Mouse (Mus musculus): ENCODE data around the gene Yars. TPM values are rescaled to one million over a fixed set of nuclear protein-coding genes. Genes with fewer than 3 reads are reported as not detected.

Yars gene
- polyA plus RNA-seq, 2 experiments: 28.7 to 53.2 TPM

- no peaks in the 10 kb centered on the region for H3K4me1 ChIP-seq (replicated peaks; ENCODE audit: control insufficient read depth in 2 of 2, insufficient read depth in 2 of 2, low read length in 1 of 2)
- ATAC-seq (ENCODE audit: insufficient read depth) (no peak), DNase-seq (ENCODE audit: low read depth in 3 of 3, low spot score in 3 of 3) (no peak)
- 78% methylated on average over 7 of the region's 7 CpGs for whole genome bisulfite sequencing (ENCODE audit: insufficient replicate concordance)
- H3K4me2 ChIP-seq (ENCODE audit: low read depth): no peak overlapping the region
- peaks cover 21% of the 10 kb centered on the region for H3K27me3 ChIP-seq (ENCODE audit: control insufficient read depth, insufficient read depth, low read length)
- TF ChIP-seq EP300 (IDR thresholded peaks at IDR 0.05; ENCODE audit: low read depth): no peak
- H3K9me3 ChIP-seq (ENCODE audit: control insufficient read depth, low read length): no peaks in the 10 kb centered on the region
- H3K36me3 ChIP-seq (replicated peaks; ENCODE audit: control insufficient read depth, insufficient read depth, low read depth): peaks cover 63% of the 10 kb centered on the region
- H3K9ac ChIP-seq (replicated peaks): no peak overlapping the region
- no peak overlapping the region for H3K4me3 ChIP-seq (ENCODE audit: insufficient read depth in 1 of 2, low read depth in 2 of 2, low read length in 2 of 2)
- H3K27ac ChIP-seq: no peak overlapping the region
These were observed 29.1 kb downstream of the Yars start for GRCm38 (mm10) chr4:129218569-129219175.

GRCm38 (mm10) chr4:129219198-129219597 is 29.6 kb downstream of the Yars start:
- no peak for TF ChIP-seq EP300 (IDR thresholded peaks at IDR 0.05; ENCODE audit: low read depth)
- H3K9me3 ChIP-seq (ENCODE audit: control insufficient read depth, low read length): no peaks in the 10 kb centered on the region
- no peak overlapping the region for H3K27ac ChIP-seq
- no peak for DNase-seq (ENCODE audit: low read depth in 3 of 3, low spot score in 3 of 3)
- ATAC-seq (ENCODE audit: insufficient read depth): no peak
- no peaks in the 10 kb centered on the region for H3K4me1 ChIP-seq (replicated peaks; ENCODE audit: control insufficient read depth in 2 of 2, insufficient read depth in 2 of 2, low read length in 1 of 2)
- no peak overlapping the region for H3K4me3 ChIP-seq (ENCODE audit: insufficient read depth in 1 of 2, low read depth in 2 of 2, low read length in 2 of 2)
- 83% methylated on average over 10 of the region's 10 CpGs for WGBS (ENCODE audit: insufficient replicate concordance)
- H3K4me2 ChIP-seq (ENCODE audit: low read depth): no peak overlapping the region
- peaks cover 57% of the 10 kb centered on the region for H3K36me3 ChIP-seq (replicated peaks; ENCODE audit: control insufficient read depth, insufficient read depth, low read depth)
- H3K27me3 ChIP-seq (ENCODE audit: control insufficient read depth, insufficient read depth, low read length): peaks cover 26% of the 10 kb centered on the region
- H3K9ac ChIP-seq (replicated peaks): no peak overlapping the region

DNA sequence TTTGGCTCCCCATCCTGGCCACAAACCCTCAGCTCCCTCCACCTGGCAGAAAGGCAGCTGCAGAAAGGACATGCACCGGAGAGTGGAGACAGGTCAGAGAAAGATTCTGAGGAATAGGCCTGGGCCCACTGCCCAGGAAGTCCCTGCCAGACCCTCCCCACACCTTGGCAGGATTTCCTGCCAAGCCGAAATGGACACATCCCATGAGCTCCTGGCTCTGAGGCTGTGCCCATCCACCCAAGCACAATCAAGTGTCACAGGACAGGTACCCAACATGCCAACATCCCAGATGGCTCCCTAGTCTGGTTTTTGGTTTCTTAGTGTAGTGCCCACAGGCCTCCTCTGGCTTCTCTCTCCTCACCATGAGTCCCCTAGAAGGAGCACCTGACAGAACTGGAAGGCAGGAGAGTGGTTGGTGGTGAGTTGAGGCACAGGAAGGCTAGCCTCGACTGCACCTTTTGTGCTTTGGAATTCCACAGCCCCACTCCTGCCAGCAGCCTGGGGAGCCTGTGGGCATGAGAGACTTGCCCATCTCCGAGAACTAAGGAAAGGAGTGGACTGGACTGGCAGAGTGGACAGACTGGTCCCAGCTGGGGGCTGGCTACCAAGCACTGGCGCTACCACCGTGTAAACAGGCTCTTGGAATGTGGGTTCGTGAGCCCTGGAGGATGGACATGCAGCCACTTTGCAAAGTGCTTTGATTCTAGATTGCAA is 31.0 kb downstream of the Yars start:
- 75% methylated on average over 7 of the region's 7 CpGs for WGBS (ENCODE audit: insufficient replicate concordance)
- ATAC-seq (ENCODE audit: insufficient read depth): no peak

GRCm38 (mm10) chr4:129221097-129222010 is 31.8 kb downstream of the Yars start:
- H3K4me2 ChIP-seq (ENCODE audit: low read depth): no peak overlapping the region
- H3K9ac ChIP-seq (replicated peaks): no peak overlapping the region
- no peak overlapping the region for H3K4me3 ChIP-seq (ENCODE audit: insufficient read depth in 1 of 2, low read depth in 2 of 2, low read length in 2 of 2)
- TF ChIP-seq EP300 (IDR thresholded peaks at IDR 0.05; ENCODE audit: low read depth): no peak
- TF ChIP-seq CTCF (IDR thresholded peaks at IDR 0.05; ENCODE audit: low read depth): no peak
- H3K36me3 ChIP-seq (replicated peaks; ENCODE audit: control insufficient read depth, insufficient read depth, low read depth): peaks cover 40% of the 10 kb centered on the region
- H3K27ac ChIP-seq: no peak overlapping the region
- H3K9me3 ChIP-seq (ENCODE audit: control insufficient read depth, low read length): no peaks in the 10 kb centered on the region
- DNase-seq (ENCODE audit: low read depth in 3 of 3, low spot score in 3 of 3) (no peak), ATAC-seq (ENCODE audit: insufficient read depth) (no peak)
- WGBS (ENCODE audit: insufficient replicate concordance): 60% methylated on average over 23 of the region's 23 CpGs
- no peaks in the 10 kb centered on the region for H3K4me1 ChIP-seq (replicated peaks; ENCODE audit: control insufficient read depth in 2 of 2, insufficient read depth in 2 of 2, low read length in 1 of 2)
- peaks cover 47% of the 10 kb centered on the region for H3K27me3 ChIP-seq (ENCODE audit: control insufficient read depth, insufficient read depth, low read length)

More for the DNA sequence above, 31.0 kb downstream of the Yars start:
- Histone ChIP-seq H3K36me3 (replicated peaks; ENCODE audit: control insufficient read depth, insufficient read depth, low read depth) (peaks cover 44% of the 10 kb centered on the region), H3K4me2 (ENCODE audit: low read depth) (no peak overlapping the region), H3K27ac (no peak overlapping the region), H3K9ac (replicated peaks) (no peak overlapping the region), H3K27me3 (ENCODE audit: control insufficient read depth, insufficient read depth, low read length) (peaks cover 39% of the 10 kb centered on the region), H3K4me3 (ENCODE audit: insufficient read depth in 1 of 2, low read depth in 2 of 2, low read length in 2 of 2) (no peak overlapping the region), H3K4me1 (replicated peaks; ENCODE audit: control insufficient read depth in 2 of 2, insufficient read depth in 2 of 2, low read length in 1 of 2) (no peaks in the 10 kb centered on the region), H3K9me3 (ENCODE audit: control insufficient read depth, low read length) (no peaks in the 10 kb centered on the region)
- DNase-seq (ENCODE audit: low read depth in 3 of 3, low spot score in 3 of 3): no peak
- TF ChIP-seq CTCF (IDR thresholded peaks at IDR 0.05; ENCODE audit: low read depth): no peak
- no peak for TF ChIP-seq EP300 (IDR thresholded peaks at IDR 0.05; ENCODE audit: low read depth)

Measured in liver, embryonic 14.5 days (tissue).